In the genomic region with DNA sequence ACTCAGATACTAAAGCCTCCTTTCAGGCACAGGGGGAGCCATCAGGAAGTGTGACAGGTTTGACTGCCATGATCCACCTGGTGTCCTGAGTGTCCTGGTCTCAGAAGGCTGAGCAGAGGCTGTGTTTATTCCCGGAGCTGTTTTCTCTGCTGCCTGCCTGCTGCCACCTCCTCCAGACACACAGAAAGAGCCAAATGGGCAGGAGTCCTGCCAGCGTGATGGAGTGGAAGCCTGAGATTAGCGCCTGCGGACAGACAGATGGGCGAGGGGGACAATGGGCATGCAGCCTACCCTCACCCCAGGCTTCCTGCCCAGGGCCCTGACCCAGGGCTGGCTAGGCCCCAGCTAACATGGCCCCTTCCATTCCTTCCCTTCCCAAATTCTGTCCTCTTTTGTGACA, we compare ENCODE assay signal across 21 mouse cellular contexts.
DNase-seq lines count a peak whose midpoint lies in the region; ATAC-seq and TF ChIP-seq lines count a peak whose summit lies in the region.
"Had no signal": no experiment of that assay in that cellular context is flagged by ENCODE, and none has a peak within 500 bp of the region (broad histone marks: within the 10 kb centered on the region; RNA-seq: fewer than 3 reads in every experiment).

No protein-coding gene starts in this region.

- H3K4me3 ChIP-seq in forebrain, embryonic 10.5 days = no peak overlapping the region
- no peak overlapping the region for H3K4me3 ChIP-seq in forebrain, embryonic 16.5 days (replicated peaks; ENCODE audit: low read length)
- H3K4me3 ChIP-seq in midbrain, postnatal 0 days (ENCODE audit: low read depth, low read length) = no peak overlapping the region
- no peak overlapping the region for H3K4me3 ChIP-seq in midbrain, embryonic 14.5 days (replicated peaks; ENCODE audit: low read depth, low read length)
- H3K4me3 ChIP-seq: erythroblast, embryonic 14.5 days; midbrain, embryonic 12.5 days; stomach, embryonic 15.5 days had no signal

- H3K4me2 ChIP-seq in forebrain, embryonic 16.5 days (ENCODE audit: low read length) = no peak overlapping the region
- no peak overlapping the region for H3K4me2 ChIP-seq in midbrain, postnatal 0 days (ENCODE audit: low read depth, low read length, poor library complexity, severe bottlenecking)
- H3K4me2 ChIP-seq in midbrain, embryonic 14.5 days (ENCODE audit: low read length) = no peak overlapping the region
- H3K4me2 ChIP-seq: midbrain, embryonic 12.5 days; stomach, embryonic 15.5 days had no signal

- 82% methylated on average over 5 of the region's 5 CpGs for WGBS in forebrain, embryonic 10.5 days
- 44% methylated on average over 5 of the region's 5 CpGs for WGBS in forebrain, embryonic 16.5 days
- 60% methylated on average over 5 of the region's 5 CpGs for WGBS in midbrain, postnatal 0 days
- WGBS in midbrain, embryonic 14.5 days = 61% methylated on average over 5 of the region's 5 CpGs

- H3K9ac ChIP-seq in forebrain, embryonic 16.5 days (replicated peaks; ENCODE audit: low read depth, low read length) = no peak overlapping the region
- H3K9ac ChIP-seq in midbrain, postnatal 0 days (replicated peaks; ENCODE audit: low read length, poor library complexity, severe bottlenecking) = no peak overlapping the region
- no peak overlapping the region; the same call in 1 of the 2 replicates for H3K9ac ChIP-seq in midbrain, embryonic 14.5 days (replicated peaks; ENCODE audit: low read length)
- H3K9ac ChIP-seq: midbrain, embryonic 12.5 days; stomach, embryonic 15.5 days had no signal

- no peak for DNase-seq in forebrain, embryonic 10.5 days (ENCODE audit: extremely low spot score, low spot score)
- peak; percentile 70 for DNase-seq in midbrain, postnatal 0 days (ENCODE audit: low spot score)
- no peak for DNase-seq in midbrain, embryonic 14.5 days
- peak; percentile 89 to 90 for DNase-seq in cerebellum, postnatal 14 days
- no peak for DNase-seq in gastrocnemius, postnatal 36 days
- DNase-seq in heart, adult 11 months = no peak
- DNase-seq: gastrocnemius, postnatal 10 days; kidney, adult 9 months; kidney, postnatal 36 days; layer of hippocampus, adult 9-11 months; liver; lung, adult 18-20 months; lung, postnatal 4 days; spleen, adult 18-20 months had no signal

- no peak for ATAC-seq in forebrain, embryonic 16.5 days
- peak; percentile 2; the same call in 1 of the 2 replicates for ATAC-seq in midbrain, postnatal 0 days (ENCODE audit: low FRiP score)
- ATAC-seq in midbrain, embryonic 14.5 days (ENCODE audit: low FRiP score, low TSS enrichment) = no peak
- no peak for ATAC-seq in erythroid progenitor cell, adult 5-6 weeks (replicated peaks; ENCODE audit: low FRiP score, poor library complexity, severe bottlenecking)
- ATAC-seq: CD4-positive, CD25-positive, alpha-beta regulatory T cell, adult 4 months had no signal

- H3K9me3 ChIP-seq in forebrain, embryonic 10.5 days = no peaks in the 10 kb centered on the region
- no peaks in the 10 kb centered on the region for H3K9me3 ChIP-seq in forebrain, embryonic 16.5 days (ENCODE audit: control insufficient read depth, low read length)
- no peaks in the 10 kb centered on the region for H3K9me3 ChIP-seq in midbrain, postnatal 0 days (ENCODE audit: low read length)
- H3K9me3 ChIP-seq in midbrain, embryonic 14.5 days (ENCODE audit: control insufficient read depth, low read length) = no peaks in the 10 kb centered on the region
- H3K9me3 ChIP-seq: midbrain, embryonic 12.5 days; stomach, embryonic 15.5 days had no signal

- intact Hi-C loops in gastrocnemius, postnatal 36 days (cut with DNase I) = no loop called here

- H3K27me3 ChIP-seq in forebrain, embryonic 10.5 days (ENCODE audit: poor library complexity, severe bottlenecking) = peaks cover 30% of the 10 kb centered on the region
- H3K27me3 ChIP-seq in forebrain, embryonic 16.5 days (replicated peaks; ENCODE audit: control insufficient read depth, insufficient read depth, low read length) = peaks cover 3% of the 10 kb centered on the region; the same call in 1 of the 2 replicates
- H3K27me3 ChIP-seq in midbrain, postnatal 0 days (ENCODE audit: insufficient read depth, low read length) = no peaks in the 10 kb centered on the region
- no peaks in the 10 kb centered on the region for H3K27me3 ChIP-seq in midbrain, embryonic 14.5 days (ENCODE audit: control insufficient read depth, insufficient read depth, low read length)
- H3K27me3 ChIP-seq: stomach, embryonic 15.5 days had no signal

- no peak for TF ChIP-seq CTCF in midbrain, postnatal 0 days (IDR thresholded peaks at IDR 0.05)

- no peaks in the 10 kb centered on the region for H3K36me3 ChIP-seq in forebrain, embryonic 10.5 days (replicated peaks)
- no peaks in the 10 kb centered on the region for H3K36me3 ChIP-seq in forebrain, embryonic 16.5 days (ENCODE audit: control insufficient read depth, insufficient read depth)
- H3K36me3 ChIP-seq in midbrain, postnatal 0 days (ENCODE audit: insufficient read depth, low read length) = no peaks in the 10 kb centered on the region
- H3K36me3 ChIP-seq in midbrain, embryonic 14.5 days (ENCODE audit: control insufficient read depth, insufficient read depth, low read length) = no peaks in the 10 kb centered on the region
- H3K36me3 ChIP-seq: G1E; midbrain, embryonic 12.5 days; stomach, embryonic 15.5 days had no signal

- H3K27ac ChIP-seq in forebrain, embryonic 10.5 days = 0 out of 2 replicates have a peak overlapping the region, but pooled peaks have one; percentile 13
- no peak overlapping the region for H3K27ac ChIP-seq in forebrain, embryonic 16.5 days (ENCODE audit: low read length)
- H3K27ac ChIP-seq in midbrain, postnatal 0 days (ENCODE audit: low read depth, low read length) = no peak overlapping the region
- no peak overlapping the region for H3K27ac ChIP-seq in midbrain, embryonic 14.5 days (replicated peaks; ENCODE audit: low read depth, low read length)
- H3K27ac ChIP-seq: midbrain, embryonic 12.5 days; stomach, embryonic 15.5 days had no signal

- H3K4me1 ChIP-seq in forebrain, embryonic 10.5 days = peaks cover 46% of the 10 kb centered on the region
- peaks cover 43% of the 10 kb centered on the region for H3K4me1 ChIP-seq in forebrain, embryonic 16.5 days (replicated peaks; ENCODE audit: control insufficient read depth, insufficient read depth, low read length)
- peaks cover 5% of the 10 kb centered on the region; the same call in 1 of the 2 replicates for H3K4me1 ChIP-seq in midbrain, postnatal 0 days (ENCODE audit: insufficient read depth, low read length)
- peaks cover 9% of the 10 kb centered on the region; the same call in 1 of the 2 replicates for H3K4me1 ChIP-seq in midbrain, embryonic 14.5 days (ENCODE audit: control insufficient read depth, insufficient read depth, low read length)
- H3K4me1 ChIP-seq: stomach, embryonic 15.5 days had no signal

Comparison
In these comparisons a context has a peak if more than half of its experiments do, and no peak if none do; other contexts are left out.
1. DNase-seq: peak in midbrain, postnatal 0 days (single experiment) and cerebellum, postnatal 14 days (2 of 2); none in forebrain, embryonic 10.5 days (single experiment), midbrain, embryonic 14.5 days (single experiment), gastrocnemius, postnatal 36 days (0 of 2) and heart, adult 11 months (single experiment).